ENCODE assay signal across 8 mouse cellular contexts in the genomic region with DNA sequence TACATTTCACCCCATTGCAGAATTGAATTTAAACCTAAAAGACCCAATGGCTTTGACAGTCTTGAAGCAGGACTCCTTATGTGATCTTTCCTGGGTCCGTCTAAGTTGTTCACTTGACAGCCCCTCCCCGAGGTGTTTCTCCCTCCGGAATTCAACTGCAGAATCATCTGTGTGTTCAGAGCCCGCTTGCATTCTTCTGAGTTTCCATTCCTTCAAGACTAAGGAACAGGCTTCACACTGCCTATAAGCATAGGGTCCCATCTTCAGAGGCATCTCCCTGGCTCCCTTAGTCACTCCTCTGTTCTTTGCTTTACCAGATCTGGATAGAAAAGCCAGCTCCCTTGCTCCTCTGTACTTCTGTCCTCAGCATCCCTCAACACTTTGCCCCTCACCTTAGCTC. TPM values are rescaled to one million over a fixed set of nuclear protein-coding genes. Genes with fewer than 3 reads are reported as not detected.
DNase-seq lines count a peak whose midpoint lies in the region; ATAC-seq and TF ChIP-seq lines count a peak whose summit lies in the region.
"Had no signal": no experiment of that assay in that cellular context is flagged by ENCODE, and none has a peak within 500 bp of the region (broad histone marks: within the 10 kb centered on the region; RNA-seq: fewer than 3 reads in every experiment).

No protein-coding gene starts in this region.

- no peak overlapping the region for H3K4me3 ChIP-seq in lung, postnatal 0 days (ENCODE audit: low read depth, low read length)
- no peak overlapping the region for H3K4me3 ChIP-seq in lung, adult 2 months (replicated peaks; ENCODE audit: extremely low read depth, low read depth, low read length)
- H3K4me3 ChIP-seq in forebrain, embryonic 16.5 days (replicated peaks; ENCODE audit: low read length): no peak overlapping the region
- no peak overlapping the region for H3K4me3 ChIP-seq in limb, embryonic 14.5 days (replicated peaks; ENCODE audit: low read length)

- 24% methylated on average over 4 of the region's 4 CpGs for WGBS in lung, postnatal 0 days
- 20% methylated on average over 4 of the region's 4 CpGs for WGBS in lung, adult 2 months
- 15% methylated on average over 4 of the region's 4 CpGs for WGBS in forebrain, embryonic 16.5 days
- 28% methylated on average over 4 of the region's 4 CpGs for WGBS in limb, embryonic 14.5 days

- H3K4me2 ChIP-seq in lung, postnatal 0 days (replicated peaks; ENCODE audit: low read depth, low read length): no peak overlapping the region
- peak overlapping the region; percentile 57 for H3K4me2 ChIP-seq in forebrain, embryonic 16.5 days (ENCODE audit: low read length)
- H3K4me2 ChIP-seq in limb, embryonic 14.5 days (replicated peaks; ENCODE audit: low read depth, low read length, severe bottlenecking): no peak overlapping the region

- intact Hi-C loops in heart, postnatal 36 days (cut with DNase I): loop anchor here (1.0 to 5.0 kb wide), 5 partner anchors 521 to 1294 kb away; no protein-coding TSS in a partner anchor

- H3K27ac ChIP-seq in lung, postnatal 0 days (ENCODE audit: low read length): no peak overlapping the region
- H3K27ac ChIP-seq in forebrain, embryonic 16.5 days (ENCODE audit: low read length): no peak overlapping the region
- H3K27ac ChIP-seq in limb, embryonic 14.5 days (replicated peaks; ENCODE audit: low read depth, low read length): no peak overlapping the region
- H3K27ac ChIP-seq: heart, embryonic 15.5 days had no signal

- no peaks in the 10 kb centered on the region for H3K27me3 ChIP-seq in lung, postnatal 0 days (replicated peaks; ENCODE audit: insufficient read depth, low read length)
- H3K27me3 ChIP-seq in forebrain, embryonic 16.5 days (replicated peaks; ENCODE audit: control insufficient read depth, insufficient read depth, low read length): no peaks in the 10 kb centered on the region
- no peaks in the 10 kb centered on the region for H3K27me3 ChIP-seq in limb, embryonic 14.5 days (ENCODE audit: control insufficient read depth, insufficient read depth, low read length)

- no peaks in the 10 kb centered on the region for H3K36me3 ChIP-seq in lung, postnatal 0 days (ENCODE audit: insufficient read depth, low read length)
- no peaks in the 10 kb centered on the region for H3K36me3 ChIP-seq in forebrain, embryonic 16.5 days (ENCODE audit: control insufficient read depth, insufficient read depth)
- no peaks in the 10 kb centered on the region for H3K36me3 ChIP-seq in limb, embryonic 14.5 days (ENCODE audit: control insufficient read depth, insufficient read depth, low read length)
- H3K36me3 ChIP-seq: heart, embryonic 15.5 days had no signal

- peak; percentile 10 for DNase-seq in lung, postnatal 0 days (ENCODE audit: low spot score)
- DNase-seq in lung, adult 2 months: no peak
- DNase-seq in limb, embryonic 14.5 days (ENCODE audit: low spot score): no peak
- DNase-seq in natural killer cell, adult 2 months (ENCODE audit: low spot score in 2 of 2): no peak
- no peak for DNase-seq in heart, postnatal 36 days
- no peak for DNase-seq in cerebellum, adult 11-12 months

- no peak for TF ChIP-seq POLR2A in lung, adult 2 months (IDR thresholded peaks at IDR 0.05; ENCODE audit: borderline replicate concordance, extremely low read depth, low read depth, low read length)
- no peak for TF ChIP-seq POLR2A in limb, embryonic 14.5 days (IDR thresholded peaks at IDR 0.05; ENCODE audit: borderline replicate concordance, extremely low read depth, insufficient read depth, insufficient read length)

- no peaks in the 10 kb centered on the region for H3K9me3 ChIP-seq in lung, postnatal 0 days (ENCODE audit: low read length)
- no peaks in the 10 kb centered on the region for H3K9me3 ChIP-seq in forebrain, embryonic 16.5 days (ENCODE audit: control insufficient read depth, low read length)
- H3K9me3 ChIP-seq in limb, embryonic 14.5 days (ENCODE audit: control insufficient read depth, low read length): no peaks in the 10 kb centered on the region
- H3K9me3 ChIP-seq: heart, embryonic 15.5 days had no signal

- H3K9ac ChIP-seq in lung, postnatal 0 days (replicated peaks; ENCODE audit: low read depth): no peak overlapping the region
- H3K9ac ChIP-seq in forebrain, embryonic 16.5 days (replicated peaks; ENCODE audit: low read depth, low read length): peak overlapping the region; percentile 25
- H3K9ac ChIP-seq in limb, embryonic 14.5 days (ENCODE audit: low read depth, low read length, severe bottlenecking): no peak overlapping the region

- peaks cover 4% of the 10 kb centered on the region; the same call in 1 of the 2 replicates for H3K4me1 ChIP-seq in lung, postnatal 0 days (ENCODE audit: insufficient read depth, low read depth, low read length)
- H3K4me1 ChIP-seq in lung, adult 2 months (ENCODE audit: control insufficient read depth, insufficient read depth, low read length): no peaks in the 10 kb centered on the region
- peaks cover 25% of the 10 kb centered on the region for H3K4me1 ChIP-seq in forebrain, embryonic 16.5 days (replicated peaks; ENCODE audit: control insufficient read depth, insufficient read depth, low read length)
- H3K4me1 ChIP-seq in limb, embryonic 14.5 days (ENCODE audit: control insufficient read depth, insufficient read depth, low read length): peaks cover 14% of the 10 kb centered on the region

- TF ChIP-seq CTCF in lung, postnatal 0 days (IDR thresholded peaks at IDR 0.05): no peak
- no peak for TF ChIP-seq CTCF in lung, adult 2 months (IDR thresholded peaks at IDR 0.05; ENCODE audit: insufficient read depth, low read length)

- no peak for TF ChIP-seq EP300 in lung, postnatal 0 days (IDR thresholded peaks at IDR 0.05)

- no peak for ATAC-seq in lung, postnatal 0 days
- 0 out of 2 replicates have a peak, but pooled peaks have one; percentile 1 for ATAC-seq in forebrain, embryonic 16.5 days
- ATAC-seq in limb, embryonic 14.5 days (ENCODE audit: low FRiP score, low read depth): 0 out of 2 replicates have a peak, but pooled peaks have one; percentile 5

RNA-seq across cellular contexts. Expression of gene Ly86, which starts 32.1 kb away (rescaled TPM):
- polyA plus RNA-seq in lung, postnatal 0 days (2015; fragmentation: Nextera tagmentation; extraction: Ambion mirVana): 13.8 and 15.5 TPM in 2 replicates
- polyA plus RNA-seq in lung, adult 2 months (2012; rRNA removed): 6.6 and 6.9 TPM in 2 replicates
- polyA plus RNA-seq in forebrain, embryonic 16.5 days (2015; fragmentation: Nextera tagmentation; extraction: Ambion mirVana): 4.3 and 5.3 TPM in 2 replicates
- polyA plus RNA-seq in limb, embryonic 14.5 days (2012; rRNA removed): 15.0 and 15.8 TPM in 2 replicates
- 20.8 and 24.4 TPM in 2 replicates for polyA plus RNA-seq in limb, embryonic 14.5 days (2014; fragmentation: Nextera tagmentation; extraction: Ambion mirVana)
- total RNA-seq in heart, postnatal 36 days (2021): 1 to 10 TPM; 2.9 to 3.9 TPM
